Mouse (Mus musculus) left cerebral cortex, postnatal 25 days (tissue): ENCODE data around the gene Asb2. TPM values are rescaled to one million over a fixed set of nuclear protein-coding genes. Genes with fewer than 3 reads are reported as not detected.
A peak's percentile ranks its signal among the peaks of the same experiment; 100 is the strongest.

Experiments used
- DNase-seq, 2 experiments: peaks; one replicate each; pipeline ENCODE4 v3.0.0; 2022; ENCODE audit warnings: low spot score in 2 of 2, mixed read lengths in 1 of 2
- intact Hi-C: fragments of 180-260 bp; cut with DNase I; formaldehyde crosslinking; loops from one replicate; pipeline ENCODE4 v1.15.1; 2025
- total RNA-seq, 2 experiments: library from RNA; stranded (reverse); gene quantifications; 2 replicates each; pipeline ENCODE4 v1.2.3; 2021

Gene Asb2
- total RNA-seq, 2 experiments from 2014 or later: 2.7 to 3.4 TPM

- intact Hi-C loops: no loop called here
- no peak for DNase-seq
These were observed 6.5 kb upstream of the Asb2 start for GRCm38 (mm10) chr12:103362336-103362735.

GRCm38 (mm10) chr12:103361539-103362307 lies 5.9 kb upstream of the Asb2 start:
- intact Hi-C loops: no loop called here
- no peak for DNase-seq

- DNase-seq: no peak
- intact Hi-C loops: no loop called here
These were observed 5.0 kb upstream of the Asb2 start for GRCm38 (mm10) chr12:103360812-103361211.

- DNase-seq: peak in 1 of 2 experiments; percentile 68
- intact Hi-C loops: no loop called here
These were observed 3.4 kb upstream of the Asb2 start for GRCm38 (mm10) chr12:103358951-103359801.

GRCm38 (mm10) chr12:103358216-103358615 lies 2.4 kb upstream of the Asb2 start:
- peak in 1 of 2 experiments; percentile 63 for DNase-seq
- intact Hi-C loops: no loop called here

- intact Hi-C loops: no loop called here
- peak in 1 of 2 experiments; percentile 66 for DNase-seq
These were observed 581 bp upstream of the Asb2 start for GRCm38 (mm10) chr12:103356415-103356748.

- peak in 1 of 2 experiments; percentile 61 for DNase-seq
- intact Hi-C loops: no loop called here
These were observed 2.3 kb downstream of the Asb2 start for GRCm38 (mm10) chr12:103353538-103353937.

GRCm38 (mm10) chr12:103352735-103353134 lies 3.1 kb downstream of the Asb2 start:
- intact Hi-C loops: no loop called here

GRCm38 (mm10) chr12:103348506-103348905 lies 7.3 kb downstream of the Asb2 start:
- intact Hi-C loops: loop anchor here (1.0 kb wide), 1 partner anchor 23 kb away; no protein-coding TSS in a partner anchor
- peak; percentile 82 to 90 for DNase-seq

More at GRCm38 (mm10) chr12:103352735-103353134, 3.1 kb downstream of the Asb2 start:
- DNase-seq: no peak

- DNase-seq: no peak
- intact Hi-C loops: no loop called here
These were observed 8.4 kb downstream of the Asb2 start for GRCm38 (mm10) chr12:103347406-103347805.

- intact Hi-C loops: no loop called here
- DNase-seq: peak; percentile 34 to 84
These were observed 8.9 kb downstream of the Asb2 start for GRCm38 (mm10) chr12:103346945-103347344.

GRCm38 (mm10) chr12:103344934-103345333 lies 10.9 kb downstream of the Asb2 start:
- no peak for DNase-seq
- intact Hi-C loops: no loop called here

GRCm38 (mm10) chr12:103343456-103343855 lies 12.3 kb downstream of the Asb2 start:
- intact Hi-C loops: no loop called here
- DNase-seq: peak in 1 of 2 experiments; percentile 48

- DNase-seq: no peak
- intact Hi-C loops: no loop called here
These were observed 14.6 kb downstream of the Asb2 start for GRCm38 (mm10) chr12:103341212-103341611.

GRCm38 (mm10) chr12:103338162-103338798 lies 17.5 kb downstream of the Asb2 start:
- DNase-seq: no peak

GRCm38 (mm10) chr12:103336766-103337165 lies 19.0 kb downstream of the Asb2 start:
- DNase-seq: no peak
- intact Hi-C loops: no loop called here

More at GRCm38 (mm10) chr12:103338162-103338798, 17.5 kb downstream of the Asb2 start:
- intact Hi-C loops: no loop called here

GRCm38 (mm10) chr12:103333426-103333825 lies 22.4 kb downstream of the Asb2 start:
- intact Hi-C loops: no loop called here
- no peak for DNase-seq

- intact Hi-C loops: no loop called here
- peak in 1 of 2 experiments; percentile 27 for DNase-seq
These were observed 22.9 kb downstream of the Asb2 start for GRCm38 (mm10) chr12:103332879-103333278.

GRCm38 (mm10) chr12:103331491-103331890 lies 24.3 kb downstream of the Asb2 start:
- DNase-seq: no peak
- intact Hi-C loops: no loop called here
